Mouse (Mus musculus) midbrain, embryonic 14.5 days (tissue): ENCODE measurements at regions not wholly inside any gene's neighbourhood (a gene's known extent, or its start where the extent isn't known, plus 50 kb on each side); places are given as distances from the start of the nearest gene placed in this dataset.

Experiments
- ATAC-seq: fragments of 200-750 bp; cut with Nextera tagmentation; 2 replicates; pipeline ENCODE4 v1.8.0; 2017; ENCODE audit warnings: moderate number of reproducible peaks, moderate library complexity; ENCODE audit not compliant: low FRiP score, low TSS enrichment
- DNase-seq: peaks from one replicate; pipeline ENCODE4 v3.0.0-alpha.2; 2015
- H3K27ac ChIP-seq: fragments of 300-500 bp; sonication (generic); replicated peaks from 2 replicates; pipeline ENCODE4 v1.5.1; 2014; ENCODE audit warnings: mild to moderate bottlenecking, low read depth, low read length, moderate library complexity
- H3K27me3 ChIP-seq: fragments of 300-500 bp; sonication (generic); 2 replicates; pipeline ENCODE4 v1.6.1; 2014; ENCODE audit warnings: low read length, control low read depth, mixed read lengths; ENCODE audit not compliant: control insufficient read depth, insufficient read depth
- H3K36me3 ChIP-seq: fragments of 300-500 bp; sonication (generic); 2 replicates; pipeline ENCODE4 v1.6.1; 2014; ENCODE audit warnings: low read length, control low read depth; ENCODE audit not compliant: control insufficient read depth, insufficient read depth
- H3K4me1 ChIP-seq: fragments of 300-500 bp; sonication (generic); 2 replicates; pipeline ENCODE4 v1.6.1; 2014; ENCODE audit warnings: mild to moderate bottlenecking, antibody characterized with exemption, low read length, control low read depth; ENCODE audit not compliant: control insufficient read depth, insufficient read depth
- H3K4me2 ChIP-seq: fragments of 300-500 bp; sonication (generic); 2 replicates; pipeline ENCODE4 v1.6.1; 2014; ENCODE audit warnings: mild to moderate bottlenecking, low read length, moderate library complexity
- H3K4me3 ChIP-seq: fragments of 300-500 bp; sonication (generic); replicated peaks from 2 replicates; pipeline ENCODE4 v1.5.1; 2014; ENCODE audit warnings: low read depth, low read length
- H3K9ac ChIP-seq: fragments of 300-500 bp; sonication (generic); replicated peaks from 2 replicates; pipeline ENCODE4 v1.6.1; 2014; ENCODE audit warnings: mild to moderate bottlenecking, low read length, moderate library complexity
- H3K9me3 ChIP-seq: fragments of 300-500 bp; sonication (generic); 2 replicates; pipeline ENCODE4 v1.6.1; 2016; ENCODE audit warnings: low read length, control low read depth, mixed read lengths; ENCODE audit not compliant: control insufficient read depth
- WGBS: fragments of 180-500 bp; shearing (Covaris S2); extraction: QIAGEN DNeasy Blood & Tissue Kit; methylation state at CpG from one replicate; pipeline ENCODE4 v1.1.7; 2014; 5-methylcytosine and 5-hydroxymethylcytosine counted together

DNA sequence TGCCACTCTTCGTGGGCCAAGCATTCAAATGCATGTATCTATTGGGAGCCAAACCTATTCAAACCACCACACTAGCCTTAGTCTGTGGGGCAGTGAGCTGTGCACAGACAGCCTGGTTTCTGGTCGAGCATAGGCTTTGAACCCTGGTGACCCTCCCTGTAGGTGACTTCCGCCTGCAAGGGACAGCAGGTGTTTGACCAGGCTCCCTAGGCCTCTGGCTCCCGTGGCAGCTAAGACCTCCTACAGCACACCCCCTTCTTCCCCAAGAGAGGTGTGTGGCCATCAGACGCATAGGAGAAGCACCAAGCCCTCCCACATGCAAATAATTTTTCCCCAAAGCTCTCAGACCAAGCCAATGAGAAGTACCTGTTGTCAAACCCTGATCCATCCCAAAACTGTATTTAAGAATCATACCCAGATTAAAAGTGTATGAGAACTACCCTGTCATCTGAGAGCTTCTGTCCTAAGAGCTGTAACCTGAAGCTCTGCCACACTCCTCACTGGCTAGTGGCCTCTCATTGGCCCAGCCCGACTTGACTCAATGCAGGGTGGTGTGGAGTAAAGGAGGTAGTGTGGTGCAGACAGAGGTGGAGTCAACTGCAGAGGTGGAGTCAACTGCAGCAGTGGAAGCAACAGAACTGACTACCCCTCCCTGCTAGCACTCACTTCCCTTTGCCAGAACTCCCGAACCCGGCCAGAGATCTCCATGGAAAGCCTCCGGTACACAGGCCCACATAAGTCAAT lies 82.5 kb upstream of the Usp38 start:
- DNase-seq (no peak), ATAC-seq (no peak)
- Histone ChIP-seq H3K9ac (no peak overlapping the region), H3K4me1 (no peaks in the 10 kb centered on the region), H3K4me3 (no peak overlapping the region), H3K27ac (no peak overlapping the region), H3K27me3 (no peaks in the 10 kb centered on the region), H3K9me3 (no peaks in the 10 kb centered on the region), H3K4me2 (no peak overlapping the region), H3K36me3 (no peaks in the 10 kb centered on the region)
- WGBS: 63% methylated on average over 9 of the region's 9 CpGs

DNA sequence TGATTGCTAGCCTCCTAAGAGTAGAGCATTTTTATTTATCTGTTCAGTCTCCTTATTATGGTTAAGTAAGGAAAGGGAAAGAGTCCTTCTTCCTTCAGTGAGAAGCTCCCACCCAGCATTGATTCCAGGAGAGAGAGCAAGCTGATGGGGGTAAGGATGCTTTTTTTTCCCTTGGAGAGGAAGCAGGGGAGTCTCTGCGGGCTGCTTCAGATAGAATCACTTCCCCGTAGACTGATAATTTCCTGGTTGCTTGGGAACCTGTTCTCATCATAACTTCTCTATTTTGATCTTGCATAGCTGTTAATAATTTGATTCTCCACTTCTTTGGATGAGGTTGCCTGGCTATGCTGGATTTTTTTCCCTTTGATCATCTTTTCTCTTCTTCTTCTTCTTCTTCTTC lies 80.5 kb upstream of the Usp38 start:
- H3K36me3 ChIP-seq: no peaks in the 10 kb centered on the region
- no peaks in the 10 kb centered on the region for H3K9me3 ChIP-seq
- DNase-seq (no peak), ATAC-seq (no peak)
- WGBS: 89% methylated on average over 2 of the region's 2 CpGs
- H3K27me3 ChIP-seq: no peaks in the 10 kb centered on the region
- H3K4me2 ChIP-seq: no peak overlapping the region
- no peaks in the 10 kb centered on the region for H3K4me1 ChIP-seq
- no peak overlapping the region for H3K4me3 ChIP-seq
- H3K9ac ChIP-seq: no peak overlapping the region
- H3K27ac ChIP-seq: no peak overlapping the region

DNA sequence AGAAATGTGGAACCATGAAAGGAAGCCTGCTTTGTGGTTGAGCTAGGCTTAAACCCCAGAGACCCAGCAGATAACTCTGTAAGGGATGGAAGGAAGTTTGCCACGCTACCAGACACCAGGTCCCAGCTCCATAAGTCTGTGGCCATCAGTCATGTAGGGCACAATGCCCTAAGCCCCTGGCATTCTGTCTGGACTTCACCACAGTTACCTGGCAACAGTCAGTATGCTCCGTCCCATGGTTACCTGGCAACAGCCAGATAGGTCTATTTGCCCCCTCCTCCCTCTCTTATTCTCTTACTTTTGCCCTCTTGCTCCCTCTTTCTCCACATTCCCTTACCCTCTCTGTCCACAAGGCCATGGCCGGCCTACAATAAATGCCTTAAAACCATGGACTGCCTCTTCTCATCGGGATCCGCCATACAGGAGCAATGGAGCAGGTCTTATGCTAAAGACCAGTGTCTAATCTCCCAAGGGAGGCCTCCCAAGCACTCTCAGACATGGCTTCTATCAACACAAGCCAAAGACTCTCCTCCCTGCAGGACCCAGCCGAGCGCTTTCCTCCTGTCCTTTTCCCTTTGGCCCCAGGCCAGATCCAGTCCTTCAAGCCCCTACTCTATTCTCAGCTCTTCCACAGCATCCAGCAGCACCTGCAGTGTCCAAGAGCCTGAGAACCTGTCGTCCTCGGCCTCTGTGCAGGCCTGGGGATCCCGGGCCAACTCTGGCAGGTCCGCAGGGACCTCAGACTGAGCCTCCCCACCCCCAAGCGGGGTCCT lies 66.3 kb upstream of the Usp38 start:
- Histone ChIP-seq H3K36me3 (no peaks in the 10 kb centered on the region), H3K4me3 (no peak overlapping the region), H3K9me3 (no peaks in the 10 kb centered on the region), H3K27me3 (no peaks in the 10 kb centered on the region), H3K9ac (no peak overlapping the region), H3K27ac (no peak overlapping the region), H3K4me1 (no peaks in the 10 kb centered on the region), H3K4me2 (no peak overlapping the region)
- 58% methylated on average over 12 of the region's 12 CpGs for WGBS
- DNase-seq: no peak
- ATAC-seq: no peak

DNA sequence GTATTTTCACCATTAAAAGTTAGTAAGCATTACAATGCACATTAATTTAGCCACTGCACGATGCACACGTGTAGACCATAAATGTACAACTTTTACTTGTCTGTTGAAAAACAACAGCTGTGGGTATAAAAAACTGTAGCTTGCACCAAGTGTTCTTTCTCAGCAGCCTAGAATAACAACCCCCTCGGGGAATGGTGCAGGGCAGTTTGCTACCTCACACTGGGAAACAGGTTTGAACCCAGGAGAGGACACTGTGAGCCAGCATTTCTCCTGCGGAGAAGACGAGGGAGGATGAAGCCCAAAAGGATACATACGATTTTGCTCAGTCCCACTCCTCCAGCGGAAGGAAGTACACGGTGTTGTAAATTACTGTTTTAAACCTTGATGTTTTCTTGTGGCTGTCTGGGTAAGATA lies 65.2 kb upstream of the Usp38 start:
- H3K4me3 ChIP-seq: no peak overlapping the region
- no peaks in the 10 kb centered on the region for H3K9me3 ChIP-seq
- H3K4me1 ChIP-seq: no peaks in the 10 kb centered on the region
- ATAC-seq (no peak), DNase-seq (no peak)
- H3K27me3 ChIP-seq: no peaks in the 10 kb centered on the region
- H3K27ac ChIP-seq: no peak overlapping the region
- H3K9ac ChIP-seq: no peak overlapping the region
- 87% methylated on average over 8 of the region's 8 CpGs for WGBS
- no peaks in the 10 kb centered on the region for H3K36me3 ChIP-seq
- H3K4me2 ChIP-seq: no peak overlapping the region

DNA sequence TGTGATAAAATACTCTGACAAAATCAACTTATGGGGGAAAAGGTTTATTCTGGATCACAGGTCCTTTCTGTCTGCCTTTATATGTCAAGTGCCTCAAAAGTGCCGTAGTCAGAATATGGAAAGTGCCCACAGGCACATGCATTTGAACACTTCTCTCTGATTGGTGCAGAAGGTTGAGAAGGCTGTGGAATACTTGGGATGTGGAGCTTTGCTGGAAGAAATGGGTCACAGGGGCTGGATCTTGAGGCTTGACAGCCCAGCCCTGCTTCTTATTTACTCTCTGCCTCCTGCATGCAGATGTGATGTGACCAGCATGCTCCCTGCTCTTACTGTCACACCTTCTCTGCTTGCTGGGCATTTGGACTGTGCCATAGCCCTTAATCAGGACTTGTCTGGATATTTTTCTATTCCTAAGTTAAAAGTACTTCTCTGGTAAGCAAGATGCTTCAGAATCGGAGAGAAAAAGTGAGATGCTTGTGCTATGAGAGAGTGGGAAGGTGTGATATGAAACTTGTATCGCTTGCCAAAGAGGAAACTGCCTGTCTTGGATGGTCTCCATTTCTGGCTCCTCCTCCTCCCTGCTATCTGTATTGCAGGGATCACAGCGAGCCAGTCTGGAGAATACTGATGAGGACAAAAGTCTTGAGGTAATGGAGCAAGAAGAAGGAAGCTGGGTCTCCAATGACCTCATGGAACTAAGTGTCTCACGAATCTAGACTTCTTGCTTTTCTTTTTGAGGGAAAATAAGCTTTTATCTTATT lies 54.5 kb upstream of the Usp38 start:
- DNase-seq (no peak), ATAC-seq (no peak)
- H3K9ac ChIP-seq: no peak overlapping the region
- no peaks in the 10 kb centered on the region for H3K9me3 ChIP-seq
- no peak overlapping the region for H3K4me3 ChIP-seq
- no peak overlapping the region for H3K4me2 ChIP-seq
- H3K36me3 ChIP-seq: no peaks in the 10 kb centered on the region
- no peak overlapping the region for H3K27ac ChIP-seq
- H3K27me3 ChIP-seq: no peaks in the 10 kb centered on the region
- WGBS: 82% methylated on average over 5 of the region's 5 CpGs
- H3K4me1 ChIP-seq: no peaks in the 10 kb centered on the region

DNA sequence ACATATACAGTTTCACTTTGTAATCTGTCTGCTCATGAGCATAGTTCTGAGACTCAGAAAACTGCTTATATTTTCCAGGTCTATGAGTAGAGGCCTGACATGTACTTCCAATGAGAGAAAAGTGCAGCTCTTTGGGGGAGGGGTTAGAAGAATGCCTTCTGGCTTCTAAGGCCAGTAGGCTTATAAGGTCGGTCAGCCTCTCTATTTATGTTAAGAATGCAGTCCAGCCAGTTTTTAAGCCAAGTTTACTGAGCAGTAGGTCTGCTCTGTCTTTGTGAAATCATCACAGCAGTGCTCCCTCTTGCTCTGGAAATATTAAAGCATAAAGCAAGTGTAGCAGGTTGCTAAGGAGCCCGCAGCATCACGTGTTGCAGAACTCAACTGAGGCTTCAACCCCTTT lies 53.8 kb upstream of the Usp38 start:
- Histone ChIP-seq H3K4me3 (no peak overlapping the region), H3K4me2 (no peak overlapping the region), H3K27me3 (no peaks in the 10 kb centered on the region), H3K9ac (no peak overlapping the region), H3K36me3 (no peaks in the 10 kb centered on the region), H3K9me3 (no peaks in the 10 kb centered on the region), H3K4me1 (no peaks in the 10 kb centered on the region), H3K27ac (no peak overlapping the region)
- 78% methylated on average over 3 of the region's 3 CpGs for WGBS
- no peak for DNase-seq
- no peak for ATAC-seq

DNA sequence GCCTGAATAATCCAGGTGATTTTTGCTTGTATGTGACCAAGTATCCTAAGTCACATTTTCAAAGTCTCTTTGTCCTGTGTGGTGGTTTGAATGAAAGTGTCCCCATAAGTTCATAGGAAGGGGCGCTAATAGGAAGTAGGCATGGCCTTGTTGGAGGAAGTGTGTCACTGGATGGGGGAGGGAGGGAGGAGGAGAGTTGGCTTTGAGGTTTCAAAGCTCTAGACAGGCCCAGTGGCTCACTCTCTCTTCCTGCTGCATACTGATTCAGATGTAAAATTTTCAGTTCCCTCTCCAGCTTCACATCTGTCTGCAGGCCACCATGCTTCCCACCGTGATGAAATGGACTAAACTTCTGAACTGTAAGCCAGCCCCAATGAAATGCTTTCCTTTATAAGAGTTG lies 52.0 kb upstream of the Usp38 start:
- Histone ChIP-seq H3K9ac (no peak overlapping the region), H3K4me3 (no peak overlapping the region), H3K4me1 (no peaks in the 10 kb centered on the region), H3K27me3 (no peaks in the 10 kb centered on the region), H3K36me3 (no peaks in the 10 kb centered on the region), H3K9me3 (no peaks in the 10 kb centered on the region), H3K27ac (no peak overlapping the region), H3K4me2 (no peak overlapping the region)
- no peak for ATAC-seq
- no peak for DNase-seq
- 90% methylated on average over 2 of the region's 2 CpGs for WGBS
